Mouse (Mus musculus) E14TG2a.4 (cell line): ENCODE measurements around the gene Arhgap22.

Source experiments
- H3K27me3 ChIP-seq: 2 replicates; pipeline ENCODE4 v1.6.1; 2014; ENCODE audit warnings: low read length, control low read depth; ENCODE audit not compliant: insufficient read depth
- H3K36me3 ChIP-seq: 2 replicates; pipeline ENCODE4 v1.6.1; 2014; ENCODE audit warnings: low read length, control low read depth; ENCODE audit not compliant: insufficient read depth
- H3K4me1 ChIP-seq: replicated peaks from 2 replicates; pipeline ENCODE4 v1.6.1; 2014; ENCODE audit warnings: low read depth, low read length, control low read depth
- H3K4me3 ChIP-seq: replicated peaks from 2 replicates; pipeline ENCODE4 v1.5.1; 2014; ENCODE audit warnings: mild to moderate bottlenecking, low read length
- H3K9me3 ChIP-seq: 2 replicates; pipeline ENCODE4 v1.6.1; 2014; ENCODE audit warnings: low read length, control low read depth
- CTCF ChIP-seq: conservative IDR thresholded peaks from 2 replicates; pipeline ENCODE4 v1.5.1; 2014; ENCODE audit warnings: low read length
- NANOG ChIP-seq: IDR thresholded peaks from 2 replicates; pipeline ENCODE4 v1.6.1; 2014; ENCODE audit warnings: borderline replicate concordance, low read length, mixed read lengths
- POU5F1 ChIP-seq: IDR thresholded peaks from 2 replicates; pipeline ENCODE4 v1.6.1; 2014; ENCODE audit warnings: low read length, borderline replicate concordance

The Arhgap22 gene

DNA sequence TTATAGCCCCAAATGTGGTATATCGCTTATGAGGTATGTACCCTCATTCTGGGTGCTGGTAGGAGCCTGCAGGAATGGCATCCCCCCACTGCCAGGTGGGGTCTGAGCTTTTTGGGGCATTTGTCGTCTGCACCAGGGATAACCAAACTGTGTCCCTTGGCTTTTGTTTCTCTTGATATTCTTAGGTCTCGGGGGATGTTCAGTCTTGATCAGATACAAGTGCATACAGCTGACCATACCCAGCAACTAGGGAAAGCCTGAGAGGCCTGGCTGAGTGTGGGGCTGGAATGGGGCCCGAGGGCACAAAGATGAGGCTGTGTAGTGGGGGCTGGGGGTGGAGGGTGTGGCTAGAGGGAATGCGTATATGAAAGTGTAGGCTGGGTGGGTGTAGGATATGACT is 149.8 kb downstream of the Arhgap22 start:
- Histone ChIP-seq H3K4me3 (no peak overlapping the region), H3K36me3 (peaks cover 15% of the 10 kb centered on the region), H3K27me3 (0 out of 2 replicates have a peak, but pooled peaks cover 5% of the 10 kb centered on the region), H3K9me3 (no peaks in the 10 kb centered on the region), H3K4me1 (peaks cover 19% of the 10 kb centered on the region)
- TF ChIP-seq POU5F1 (no peak), NANOG (no peak), CTCF (no peak)

- Histone ChIP-seq H3K4me1 (peaks cover 21% of the 10 kb centered on the region), H3K9me3 (no peaks in the 10 kb centered on the region), H3K27me3 (0 out of 2 replicates have a peak, but pooled peaks cover 5% of the 10 kb centered on the region), H3K36me3 (peaks cover 15% of the 10 kb centered on the region), H3K4me3 (no peak overlapping the region)
- TF ChIP-seq POU5F1 (no peak), NANOG (no peak), CTCF (no peak)
These were observed 150.2 kb downstream of the Arhgap22 start for GRCm38 (mm10) chr14:33364061-33364460.

DNA sequence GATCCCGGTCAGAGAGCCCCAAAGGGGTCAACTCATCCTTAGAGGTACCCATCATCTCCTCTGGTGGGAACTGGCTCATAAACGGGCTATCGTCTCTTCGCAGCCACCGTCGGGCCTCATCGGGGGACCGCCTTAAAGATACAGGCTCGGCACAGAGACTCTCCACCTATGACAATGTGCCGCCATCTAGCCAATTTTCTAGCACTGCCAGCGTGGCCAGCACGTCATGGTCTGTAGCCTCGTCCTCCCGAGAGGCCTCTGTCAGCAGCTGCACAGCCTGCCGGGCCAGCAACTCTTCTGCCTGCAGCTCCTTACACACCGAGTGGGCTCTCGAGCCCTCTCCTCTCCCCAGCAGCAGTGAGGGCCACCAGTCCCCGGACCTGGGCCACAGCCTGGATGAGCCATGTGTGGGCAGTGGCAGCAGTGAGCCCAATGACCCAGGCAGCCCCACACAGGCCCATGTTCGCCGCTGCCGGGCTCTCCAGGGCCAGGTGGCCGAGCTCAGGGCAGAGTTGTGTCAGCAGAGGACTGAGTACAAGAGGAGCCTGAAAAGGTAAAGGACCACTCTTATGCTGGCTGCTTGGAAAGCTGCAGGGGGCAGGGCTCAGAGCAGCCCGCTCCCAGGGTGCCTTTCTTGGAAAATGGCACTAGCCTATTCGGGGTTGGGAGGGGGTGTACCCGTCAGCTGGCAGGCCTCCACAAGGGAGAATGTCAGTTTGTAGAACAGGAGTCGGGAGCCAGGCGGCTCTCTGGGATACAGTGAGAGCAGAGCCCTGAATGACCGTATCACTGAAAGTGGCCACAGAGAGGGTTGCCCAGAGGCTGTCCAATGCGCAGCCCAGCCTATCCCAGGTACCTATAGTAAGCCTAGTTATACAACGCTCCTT is 153.3 kb downstream of the Arhgap22 start:
- Histone ChIP-seq H3K4me1 (peaks cover 33% of the 10 kb centered on the region), H3K27me3 (0 out of 2 replicates have a peak, but pooled peaks cover 5% of the 10 kb centered on the region), H3K36me3 (peaks cover 8% of the 10 kb centered on the region), H3K4me3 (peak overlapping the region; percentile 45), H3K9me3 (no peaks in the 10 kb centered on the region)
- TF ChIP-seq NANOG = no peak
- TF ChIP-seq POU5F1 = no peak
- no peak for TF ChIP-seq CTCF

DNA sequence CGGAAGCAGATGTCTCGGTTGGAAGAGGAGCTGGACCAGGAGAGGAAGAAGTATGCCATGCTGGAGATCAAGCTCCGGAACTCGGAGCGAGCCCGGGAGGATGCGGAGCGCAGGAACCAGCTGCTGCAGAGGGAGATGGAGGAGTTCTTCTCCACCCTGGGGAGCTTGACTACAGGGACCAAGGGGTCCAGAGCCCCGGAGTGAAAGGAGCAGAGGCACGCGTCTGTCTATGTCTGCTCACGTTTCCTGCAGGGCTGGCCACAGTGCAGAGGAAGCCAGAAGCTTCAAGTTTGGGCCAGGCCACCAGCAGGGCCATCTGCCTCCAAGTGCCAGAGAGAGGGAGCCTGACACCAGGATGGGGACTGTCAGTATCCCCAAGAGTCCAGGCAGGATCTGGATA is 155.5 kb downstream of the Arhgap22 start:
- Histone ChIP-seq H3K4me1 (peaks cover 17% of the 10 kb centered on the region), H3K4me3 (no peak overlapping the region), H3K36me3 (peaks cover 7% of the 10 kb centered on the region), H3K27me3 (0 out of 2 replicates have a peak, but pooled peaks cover 5% of the 10 kb centered on the region), H3K9me3 (no peaks in the 10 kb centered on the region)
- TF ChIP-seq NANOG = no peak
- TF ChIP-seq CTCF = no peak

DNA sequence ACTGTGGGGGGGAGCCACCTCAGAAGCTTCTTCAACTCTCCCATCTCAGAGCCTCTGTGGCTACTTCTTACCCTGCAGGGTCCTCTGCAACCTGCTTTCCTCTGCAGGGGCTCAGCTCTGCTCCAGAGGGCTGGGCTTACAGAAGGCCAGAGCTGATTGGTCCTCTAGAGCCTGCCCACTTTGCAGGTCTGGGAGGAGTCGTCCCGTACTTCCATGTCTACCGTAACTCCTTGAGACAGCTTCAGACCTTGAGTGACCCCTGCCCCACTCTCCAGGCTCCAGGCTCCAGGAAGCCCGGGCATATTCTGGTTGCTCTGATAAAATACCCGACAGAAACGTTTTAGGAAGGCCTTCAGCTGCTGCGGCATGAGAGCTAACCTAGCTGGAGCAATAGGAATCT is 156.2 kb downstream of the Arhgap22 start:
- H3K9me3 ChIP-seq = no peaks in the 10 kb centered on the region
- peaks cover 17% of the 10 kb centered on the region for H3K4me1 ChIP-seq
- peaks cover 2% of the 10 kb centered on the region; the same call in 1 of the 2 replicates for H3K36me3 ChIP-seq
- 0 out of 2 replicates have a peak, but pooled peaks cover 5% of the 10 kb centered on the region for H3K27me3 ChIP-seq
- H3K4me3 ChIP-seq = no peak overlapping the region
- TF ChIP-seq POU5F1 = no peak
- no peak for TF ChIP-seq NANOG
- TF ChIP-seq CTCF = no peak

- no peak overlapping the region for H3K4me3 ChIP-seq
- TF ChIP-seq NANOG = no peak
- TF ChIP-seq CTCF = peak; percentile 30
- H3K36me3 ChIP-seq = no peaks in the 10 kb centered on the region; the same call in none of the 2 replicates
- H3K27me3 ChIP-seq = 0 out of 2 replicates have a peak, but pooled peaks cover 4% of the 10 kb centered on the region
- no peaks in the 10 kb centered on the region for H3K9me3 ChIP-seq
- peaks cover 17% of the 10 kb centered on the region for H3K4me1 ChIP-seq
These were observed 157.4 kb downstream of the Arhgap22 start for GRCm38 (mm10) chr14:33371248-33371647.

DNA sequence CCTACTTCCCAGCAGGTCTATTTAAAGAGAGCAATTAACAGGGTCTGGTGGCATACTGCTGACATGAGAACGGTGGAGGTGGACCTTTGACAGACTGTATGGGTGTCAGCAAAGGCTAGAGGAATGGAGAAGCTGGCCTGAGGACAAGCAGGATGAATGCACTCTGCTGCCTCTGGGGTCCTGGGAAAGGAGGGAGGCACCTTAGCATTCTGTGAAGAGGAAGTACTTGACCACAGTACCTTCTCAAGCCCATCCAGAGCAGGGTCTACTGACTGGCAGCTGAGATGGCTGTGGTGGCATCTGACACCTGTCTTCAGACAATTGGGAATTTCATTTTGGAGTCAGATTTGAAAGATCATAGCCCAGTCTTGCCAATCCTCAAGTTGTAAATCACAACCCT is 159.4 kb downstream of the Arhgap22 start:
- Histone ChIP-seq H3K4me1 (peaks cover 17% of the 10 kb centered on the region), H3K4me3 (no peak overlapping the region), H3K27me3 (no peaks in the 10 kb centered on the region), H3K9me3 (no peaks in the 10 kb centered on the region), H3K36me3 (peaks cover 4% of the 10 kb centered on the region; the same call in 1 of the 2 replicates)
- TF ChIP-seq POU5F1 (no peak), CTCF (no peak), NANOG (no peak)

- Histone ChIP-seq H3K27me3 (no peaks in the 10 kb centered on the region), H3K4me3 (no peak overlapping the region), H3K36me3 (peaks cover 4% of the 10 kb centered on the region; the same call in 1 of the 2 replicates), H3K9me3 (no peaks in the 10 kb centered on the region), H3K4me1 (peaks cover 15% of the 10 kb centered on the region)
- TF ChIP-seq POU5F1 (no peak), NANOG (no peak), CTCF (no peak)
These were observed 160.3 kb downstream of the Arhgap22 start for GRCm38 (mm10) chr14:33374089-33374488.
